In the genomic region with DNA sequence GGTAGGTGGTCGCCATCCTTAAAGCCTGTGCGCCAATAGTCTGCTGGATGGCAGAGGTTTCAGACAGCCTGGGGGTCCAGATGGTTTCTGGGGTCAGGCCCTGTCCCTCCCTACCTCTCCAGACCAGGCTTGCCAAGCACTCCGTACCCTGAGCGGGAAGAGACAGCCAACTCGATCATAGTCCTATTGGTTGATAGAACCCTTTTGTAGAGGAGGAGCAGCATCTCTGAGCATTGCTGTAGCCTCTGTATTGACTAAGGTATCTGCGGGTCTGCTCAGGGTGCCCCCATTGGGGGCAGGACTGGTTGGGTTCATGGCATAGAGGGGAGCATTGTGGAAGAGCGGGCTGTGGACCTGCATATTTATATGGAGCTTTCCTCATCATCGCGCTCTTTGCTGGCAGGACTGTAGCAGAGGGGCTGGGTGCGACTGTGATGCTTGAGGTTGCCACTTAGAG, we compare ENCODE assay signal across 8 mouse cellular contexts. TPM values are rescaled to one million over a fixed set of nuclear protein-coding genes. Genes with fewer than 3 reads are reported as not detected.
A peak's percentile ranks its signal among the peaks of the same experiment; 100 is the strongest.
DNase-seq lines count a peak whose midpoint lies in the region; ATAC-seq and TF ChIP-seq lines count a peak whose summit lies in the region.

No protein-coding gene starts in this region.

- no peaks in the 10 kb centered on the region for H3K4me1 ChIP-seq in lung, postnatal 0 days (ENCODE audit: insufficient read depth, low read depth, low read length)
- H3K4me1 ChIP-seq in limb, embryonic 10.5 days = peaks cover 28% of the 10 kb centered on the region
- H3K4me1 ChIP-seq in olfactory bulb, adult 2 months (ENCODE audit: control insufficient read depth, insufficient read depth, low read length) = peaks cover 22% of the 10 kb centered on the region

- no peak for ATAC-seq in CD4-positive, CD25-positive, alpha-beta regulatory T cell, adult 4 months
- ATAC-seq in lung, postnatal 0 days = peak; percentile 8

- TF ChIP-seq CTCF in lung, postnatal 0 days (IDR thresholded peaks at IDR 0.05) = no peak
- TF ChIP-seq CTCF in olfactory bulb, adult 2 months (IDR thresholded peaks at IDR 0.05; ENCODE audit: insufficient read depth, low read depth, low read length) = no peak

- no peak for TF ChIP-seq EP300 in lung, postnatal 0 days (IDR thresholded peaks at IDR 0.05)

- peak overlapping the region; percentile 66 for H3K4me2 ChIP-seq in lung, postnatal 0 days (replicated peaks; ENCODE audit: low read depth, low read length)

- H3K36me3 ChIP-seq in lung, postnatal 0 days (ENCODE audit: insufficient read depth, low read length) = no peaks in the 10 kb centered on the region
- H3K36me3 ChIP-seq in limb, embryonic 10.5 days = peaks cover 25% of the 10 kb centered on the region

- peak; percentile 8 for DNase-seq in CD4-positive, CD25-positive, alpha-beta regulatory T cell, adult 2 months (ENCODE audit: low read depth, low spot score)
- no peak for DNase-seq in lung, postnatal 0 days (ENCODE audit: low spot score)
- DNase-seq in lung, postnatal 36 days = no peak
- no peak for DNase-seq in limb, embryonic 10.5 days (ENCODE audit: low spot score)
- DNase-seq in adrenal gland, adult 2 months = no peak
- DNase-seq in right cerebral cortex, postnatal 25 days = no peak

- no peak overlapping the region for H3K27ac ChIP-seq in lung, postnatal 0 days (ENCODE audit: low read length)
- H3K27ac ChIP-seq in limb, embryonic 10.5 days = peak overlapping the region; percentile 95
- 0 out of 2 replicates have a peak overlapping the region, but pooled peaks have one; percentile 10 for H3K27ac ChIP-seq in olfactory bulb, adult 2 months (ENCODE audit: insufficient read depth, low read depth, low read length)

- WGBS in lung, postnatal 0 days = 15% methylated on average over 9 of the region's 10 CpGs
- 31% methylated on average over 10 of the region's 10 CpGs for WGBS in limb, embryonic 10.5 days
- 27% methylated on average over 10 of the region's 10 CpGs for WGBS in olfactory bulb, adult 2 months

- no peaks in the 10 kb centered on the region for H3K27me3 ChIP-seq in lung, postnatal 0 days (replicated peaks; ENCODE audit: insufficient read depth, low read length)
- peaks cover 21% of the 10 kb centered on the region for H3K27me3 ChIP-seq in limb, embryonic 10.5 days (ENCODE audit: low read depth, poor library complexity, severe bottlenecking)

- peak overlapping the region; percentile 39 for H3K4me3 ChIP-seq in lung, postnatal 0 days (ENCODE audit: low read depth, low read length)
- H3K4me3 ChIP-seq in limb, embryonic 10.5 days = peak overlapping the region; percentile 60
- peak overlapping the region; percentile 59 for H3K4me3 ChIP-seq in olfactory bulb, adult 2 months (ENCODE audit: insufficient read depth, low read depth, low read length)

- H3K9me3 ChIP-seq in lung, postnatal 0 days (ENCODE audit: low read length) = no peaks in the 10 kb centered on the region
- no peaks in the 10 kb centered on the region for H3K9me3 ChIP-seq in limb, embryonic 10.5 days (replicated peaks)

- TF ChIP-seq POLR2A in olfactory bulb, adult 2 months (IDR thresholded peaks at IDR 0.05; ENCODE audit: insufficient read depth, low read depth, low read length) = no peak

- H3K9ac ChIP-seq in lung, postnatal 0 days (replicated peaks; ENCODE audit: low read depth) = no peak overlapping the region

RNA-seq across cellular contexts. Expression of a gene that starts 0.4 kb away (rescaled TPM):
- 1 to 10 TPM; 3.2 to 7.9 TPM for polyA plus RNA-seq in CD4-positive, CD25-positive, alpha-beta regulatory T cell, adult 4 months (2017; shearing (Covaris generic))
- polyA plus RNA-seq in lung, postnatal 0 days (2015; fragmentation: Nextera tagmentation; extraction: Ambion mirVana) = 1.6 and 1.7 TPM in 2 replicates
- 14.4 and 17.1 TPM in 2 replicates for polyA plus RNA-seq in limb, embryonic 10.5 days (2016; fragmentation: Nextera tagmentation; extraction: Ambion mirVana)
- not detected in 2 replicates for polyA plus RNA-seq in olfactory bulb, adult 2 months (2012; ENCODE audit: insufficient read depth, insufficient read length, low replicate concordance, missing spikeins)
- 10 to 100 TPM in 1 of 2 experiments, 1 to 10 TPM in 1; 7.2 to 12.0 TPM for total RNA-seq in adrenal gland, adult 2 months (2021)
- 13.5 and 19.9 TPM in 2 replicates for polyA plus RNA-seq in adrenal gland, adult 2 months (2012; rRNA removed)

RNA-seq across cellular contexts. Expression of a gene that starts 16.4 kb away (rescaled TPM):
- 10 to 100 TPM; 65.9 to 68.7 TPM for polyA plus RNA-seq in CD4-positive, CD25-positive, alpha-beta regulatory T cell, adult 4 months (2017; shearing (Covaris generic))
- 47.1 and 49.6 TPM in 2 replicates for polyA plus RNA-seq in lung, postnatal 0 days (2015; fragmentation: Nextera tagmentation; extraction: Ambion mirVana)
- 55.3 and 62.7 TPM in 2 replicates for polyA plus RNA-seq in limb, embryonic 10.5 days (2016; fragmentation: Nextera tagmentation; extraction: Ambion mirVana)
- polyA plus RNA-seq in olfactory bulb, adult 2 months (2012; ENCODE audit: insufficient read depth, insufficient read length, low replicate concordance, missing spikeins) = 224 TPM in 1 of 2 replicates, not detected in the other
- total RNA-seq in adrenal gland, adult 2 months (2021) = 10 to 100 TPM; 61.5 to 87.6 TPM
- polyA plus RNA-seq in adrenal gland, adult 2 months (2012; rRNA removed) = 23.8 and 28.3 TPM in 2 replicates

RNA-seq across cellular contexts. Expression of a gene that starts 24.2 kb away (rescaled TPM):
- polyA plus RNA-seq in CD4-positive, CD25-positive, alpha-beta regulatory T cell, adult 4 months (2017; shearing (Covaris generic)) = 10 to 100 TPM; 60.3 to 62.7 TPM
- polyA plus RNA-seq in lung, postnatal 0 days (2015; fragmentation: Nextera tagmentation; extraction: Ambion mirVana) = 75.0 and 82.6 TPM in 2 replicates
- polyA plus RNA-seq in limb, embryonic 10.5 days (2016; fragmentation: Nextera tagmentation; extraction: Ambion mirVana) = 113 and 125 TPM in 2 replicates
- polyA plus RNA-seq in olfactory bulb, adult 2 months (2012; ENCODE audit: insufficient read depth, insufficient read length, low replicate concordance, missing spikeins) = not detected in 2 replicates
- 10 to 100 TPM; 47.4 to 56.2 TPM for total RNA-seq in adrenal gland, adult 2 months (2021)
- 31.4 and 44.2 TPM in 2 replicates for polyA plus RNA-seq in adrenal gland, adult 2 months (2012; rRNA removed)

RNA-seq across cellular contexts. Expression of a gene that starts 24.4 kb away (rescaled TPM):
- 100 to 1,000 TPM; 283 to 370 TPM for polyA plus RNA-seq in CD4-positive, CD25-positive, alpha-beta regulatory T cell, adult 4 months (2017; shearing (Covaris generic))
- 96.7 and 113 TPM in 2 replicates for polyA plus RNA-seq in lung, postnatal 0 days (2015; fragmentation: Nextera tagmentation; extraction: Ambion mirVana)
- 154 and 206 TPM in 2 replicates for polyA plus RNA-seq in limb, embryonic 10.5 days (2016; fragmentation: Nextera tagmentation; extraction: Ambion mirVana)
- 513 and 810 TPM in 2 replicates for polyA plus RNA-seq in olfactory bulb, adult 2 months (2012; ENCODE audit: insufficient read depth, insufficient read length, low replicate concordance, missing spikeins)
- 100 to 1,000 TPM; 252 TPM for total RNA-seq in adrenal gland, adult 2 months (2021)
- polyA plus RNA-seq in adrenal gland, adult 2 months (2012; rRNA removed) = 160 and 195 TPM in 2 replicates

RNA-seq across cellular contexts. Expression of a gene that starts 32.3 kb away (rescaled TPM):
- polyA plus RNA-seq in CD4-positive, CD25-positive, alpha-beta regulatory T cell, adult 4 months (2017; shearing (Covaris generic)) = 100 to 1,000 TPM; 165 to 225 TPM
- 129 and 140 TPM in 2 replicates for polyA plus RNA-seq in lung, postnatal 0 days (2015; fragmentation: Nextera tagmentation; extraction: Ambion mirVana)
- 80.1 and 90.7 TPM in 2 replicates for polyA plus RNA-seq in limb, embryonic 10.5 days (2016; fragmentation: Nextera tagmentation; extraction: Ambion mirVana)
- polyA plus RNA-seq in olfactory bulb, adult 2 months (2012; ENCODE audit: insufficient read depth, insufficient read length, low replicate concordance, missing spikeins) = 501 and 1,287 TPM in 2 replicates
- 100 to 1,000 TPM; 262 to 281 TPM for total RNA-seq in adrenal gland, adult 2 months (2021)
- 358 and 481 TPM in 2 replicates for polyA plus RNA-seq in adrenal gland, adult 2 months (2012; rRNA removed)
